Mouse (Mus musculus) left cerebral cortex, postnatal 25 days (tissue): ENCODE results near the gene Egln1. TPM values are rescaled to one million over a fixed set of nuclear protein-coding genes. Genes with fewer than 3 reads are reported as not detected.

Experiments
- DNase-seq, 2 experiments: peaks; one replicate each; pipeline ENCODE4 v3.0.0; 2022; ENCODE audit warnings: low spot score in 2 of 2, mixed read lengths in 1 of 2
- intact Hi-C: fragments of 180-260 bp; cut with DNase I; formaldehyde crosslinking; loops from one replicate; pipeline ENCODE4 v1.15.1; 2025
- total RNA-seq, 2 experiments: library from RNA; stranded (reverse); gene quantifications; 2 replicates each; pipeline ENCODE4 v1.2.3; 2021

Gene Egln1
- total RNA-seq, 2 experiments from 2014 or later: 67.3 to 67.5 TPM

DNA sequence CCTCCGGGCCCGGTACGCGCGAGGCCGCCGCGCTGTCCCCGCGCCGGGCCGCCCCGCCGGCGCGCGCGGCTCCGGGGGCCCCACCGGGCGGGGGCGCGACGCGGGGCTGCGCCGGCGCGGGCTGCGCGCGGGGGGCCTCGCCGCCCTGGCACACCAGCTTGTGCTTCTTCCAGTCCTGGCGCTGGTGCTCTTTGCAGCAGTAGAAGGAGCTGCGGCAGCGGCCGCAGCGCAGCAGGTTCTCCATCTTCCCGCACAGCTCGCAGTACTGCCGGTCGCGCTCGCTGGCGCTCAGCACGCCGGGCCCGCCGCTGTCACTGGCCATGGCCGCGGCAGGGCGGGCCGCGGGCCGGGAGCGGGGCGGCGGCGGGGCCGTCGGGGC lies 402 bp downstream of the Egln1 start:
- DNase-seq: peak in 1 of 2 experiments; percentile 32

DNA sequence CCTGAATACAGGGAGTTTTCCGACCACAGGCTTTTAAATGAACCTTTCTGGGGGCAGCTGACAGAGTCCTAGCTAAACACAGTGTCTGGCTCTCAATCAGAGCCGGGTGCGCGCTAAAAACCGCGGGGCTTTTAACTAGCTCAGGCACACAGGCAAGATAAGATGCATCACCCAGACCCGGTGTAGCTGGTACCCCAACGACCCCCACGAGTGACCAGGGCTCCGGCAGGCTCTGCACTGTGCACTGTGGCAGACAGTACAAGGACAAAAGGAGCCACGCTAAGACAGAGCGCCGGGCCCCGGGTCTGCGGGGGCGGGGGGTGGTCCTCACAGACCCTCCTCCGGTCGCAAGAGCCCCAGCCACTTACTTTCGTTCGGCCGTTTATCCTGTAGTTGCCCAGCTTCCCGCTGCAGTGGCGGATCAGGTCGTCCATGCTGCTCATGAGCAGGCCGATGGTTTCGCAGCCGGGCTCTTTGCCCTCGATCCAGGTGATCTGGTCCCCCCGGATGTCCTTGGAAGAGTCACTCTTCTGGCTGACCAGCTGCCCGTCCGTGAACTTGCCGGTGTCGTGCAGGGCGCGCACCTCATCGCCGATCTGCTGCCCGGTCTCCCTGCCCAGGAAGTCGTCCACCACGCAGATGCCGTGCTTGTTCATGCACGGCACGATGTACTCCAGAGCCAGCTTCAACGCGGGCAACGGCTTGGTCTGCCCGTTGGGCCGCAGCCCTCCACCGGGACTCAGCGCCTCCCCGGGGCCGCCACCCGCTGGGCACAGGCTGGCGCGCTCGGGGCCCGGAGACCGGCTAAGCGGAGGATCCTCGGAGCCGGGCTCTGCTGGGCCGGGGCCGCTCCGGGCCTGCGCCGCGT lies 1.0 kb downstream of the Egln1 start:
- intact Hi-C loops: loop anchor here (2.0 kb wide), 1 partner anchor 51 kb away; the partner anchor contains the start of genes Exoc8 and Sprtn
- DNase-seq: peak; percentile 35 to 60

More for the DNA sequence above, 402 bp downstream of the Egln1 start:
- intact Hi-C loops: loop anchor here (1.0 to 2.0 kb wide), 2 partner anchors 52 to 64 kb away; partner anchors contain the start of genes Exoc8, Sprtn and Tsnax

DNA sequence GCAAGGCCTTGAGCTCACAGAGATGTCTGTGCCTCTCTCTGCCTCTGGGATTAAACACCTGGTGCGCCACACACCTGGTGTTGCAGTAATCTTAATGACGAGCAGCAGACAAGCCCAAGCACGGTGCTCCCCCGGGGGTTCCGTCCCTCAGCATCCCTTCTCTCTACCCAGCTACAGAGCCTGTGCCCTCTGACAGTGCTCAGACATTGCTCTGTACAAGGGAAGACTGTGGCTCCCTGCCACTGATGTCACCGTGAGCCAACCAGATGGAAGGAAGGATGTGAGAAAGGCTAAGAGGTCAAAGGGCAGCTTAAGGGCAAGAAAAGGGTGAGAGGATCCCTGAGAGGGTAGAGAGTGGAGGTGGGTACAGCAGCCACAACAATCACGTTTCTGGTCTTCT lies 4.7 kb downstream of the Egln1 start:
- DNase-seq: no peak
- intact Hi-C loops: no loop called here

DNA sequence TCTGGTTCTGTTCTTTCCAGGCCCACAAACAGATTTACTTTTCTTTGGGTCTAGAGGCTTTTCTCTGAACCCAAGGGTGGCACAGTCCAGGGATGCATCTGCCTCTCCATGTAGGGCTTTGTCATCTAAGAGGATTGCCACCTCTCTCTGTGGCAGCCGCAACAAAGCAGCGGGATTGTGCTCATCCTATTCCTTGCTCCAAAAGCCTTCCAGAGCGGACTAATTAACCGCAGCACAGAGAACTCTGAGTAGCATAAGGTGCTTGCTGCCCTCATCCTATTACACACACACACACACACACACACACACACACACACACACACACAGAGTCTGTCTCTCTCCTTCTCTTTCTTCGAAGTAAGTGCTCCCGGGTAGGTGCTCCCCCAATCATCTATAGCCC lies 5.3 kb downstream of the Egln1 start:
- intact Hi-C loops: no loop called here
- no peak for DNase-seq

DNA sequence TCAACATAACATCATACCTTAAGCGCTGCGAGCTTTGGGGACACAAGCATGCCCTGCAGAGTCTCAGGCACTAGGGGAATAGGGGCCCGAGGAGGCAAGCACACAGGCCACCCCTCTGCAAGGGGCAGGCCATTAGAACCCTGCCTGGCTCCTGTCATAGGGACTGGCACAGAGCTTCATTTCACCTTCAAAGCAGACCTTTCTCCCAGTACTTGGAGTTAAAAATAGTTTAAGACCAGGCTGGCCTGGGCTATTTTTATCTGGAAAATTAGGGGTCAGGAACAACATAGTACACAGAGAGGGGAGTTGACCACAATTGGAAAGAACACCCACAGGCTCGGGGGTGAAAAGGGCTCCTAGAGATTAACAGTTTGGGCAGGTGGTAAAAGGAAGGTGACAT lies 11.8 kb downstream of the Egln1 start:
- intact Hi-C loops: no loop called here
- no peak for DNase-seq

DNA sequence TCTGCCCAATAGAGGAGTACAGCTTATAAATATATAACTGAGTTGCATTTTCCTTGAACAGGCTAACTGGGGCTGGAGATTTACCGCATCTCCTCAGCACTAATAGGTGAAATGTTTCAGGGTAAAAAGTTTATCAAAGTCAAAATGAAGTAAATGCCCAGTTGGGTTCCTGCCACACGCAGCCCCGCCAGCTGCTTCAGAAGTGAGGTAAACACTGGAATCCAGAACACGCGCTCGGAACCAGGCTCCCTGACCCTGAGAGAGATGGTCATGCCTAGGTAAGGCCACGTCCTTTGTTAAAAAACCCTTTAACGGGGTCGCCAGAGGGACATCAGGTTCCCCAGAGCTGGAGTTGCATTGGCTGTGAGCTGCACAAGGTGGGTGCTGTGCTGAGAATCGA lies 12.4 kb downstream of the Egln1 start:
- DNase-seq: no peak

DNA sequence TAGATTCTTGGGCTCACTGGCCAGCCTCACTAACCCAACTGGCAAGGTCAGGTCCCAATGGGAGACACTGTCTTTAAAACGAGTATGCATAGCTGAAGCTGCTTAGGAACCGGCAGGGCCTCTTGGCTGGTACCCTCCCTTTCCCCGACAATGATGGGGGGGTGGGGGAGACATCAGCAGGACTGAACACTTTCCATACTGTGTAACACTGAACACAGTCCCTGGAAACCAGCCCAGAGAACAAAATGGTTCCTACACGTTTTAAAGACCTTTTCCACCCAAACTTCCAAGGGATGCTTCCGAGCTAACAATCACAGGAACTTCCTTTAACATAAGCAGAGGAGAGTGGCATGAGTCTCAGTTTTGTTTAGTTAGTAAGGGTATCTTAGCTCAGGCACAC lies 14.0 kb downstream of the Egln1 start:
- intact Hi-C loops: no loop called here
- DNase-seq: no peak

More for the DNA sequence above, 12.4 kb downstream of the Egln1 start:
- intact Hi-C loops: no loop called here

DNA sequence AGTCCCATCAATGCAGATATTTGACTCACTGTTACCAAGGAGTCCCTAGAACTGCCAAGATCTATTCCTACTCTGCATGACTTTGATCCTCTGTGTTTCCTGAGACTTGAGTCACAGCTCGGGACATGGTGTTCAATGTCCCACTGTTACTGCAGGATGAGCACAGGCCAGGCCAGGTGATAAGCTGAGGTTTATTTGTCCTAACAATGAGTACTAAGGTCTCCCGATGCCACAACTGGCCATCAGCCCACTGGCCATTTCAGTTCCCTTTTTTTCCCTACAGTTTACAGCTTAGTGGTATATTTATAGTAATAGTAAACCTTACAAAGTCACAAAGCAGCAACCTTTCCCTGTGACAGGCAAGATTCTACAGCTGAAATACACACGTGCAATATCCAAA lies 16.7 kb downstream of the Egln1 start:
- intact Hi-C loops: no loop called here
- no peak for DNase-seq

DNA sequence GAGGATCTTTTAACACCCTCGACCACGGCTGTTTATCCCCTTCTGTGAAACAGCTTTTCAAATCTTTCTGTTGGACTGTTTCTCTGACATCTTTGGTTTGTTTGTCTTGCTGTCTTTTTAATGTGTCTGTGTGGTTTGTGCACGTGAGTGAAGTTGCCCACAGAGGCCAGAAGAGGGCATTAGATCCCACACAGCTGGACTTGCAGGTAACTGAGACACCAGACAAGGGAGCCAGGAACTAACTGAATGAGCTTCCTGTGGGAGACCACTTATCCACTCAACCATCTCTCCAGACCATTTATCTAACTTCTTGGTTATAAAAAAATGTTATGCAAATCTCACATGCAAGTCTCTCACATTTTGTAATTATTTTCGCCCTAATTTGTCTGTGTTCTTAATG lies 18.5 kb downstream of the Egln1 start:
- intact Hi-C loops: no loop called here
- DNase-seq: no peak

DNA sequence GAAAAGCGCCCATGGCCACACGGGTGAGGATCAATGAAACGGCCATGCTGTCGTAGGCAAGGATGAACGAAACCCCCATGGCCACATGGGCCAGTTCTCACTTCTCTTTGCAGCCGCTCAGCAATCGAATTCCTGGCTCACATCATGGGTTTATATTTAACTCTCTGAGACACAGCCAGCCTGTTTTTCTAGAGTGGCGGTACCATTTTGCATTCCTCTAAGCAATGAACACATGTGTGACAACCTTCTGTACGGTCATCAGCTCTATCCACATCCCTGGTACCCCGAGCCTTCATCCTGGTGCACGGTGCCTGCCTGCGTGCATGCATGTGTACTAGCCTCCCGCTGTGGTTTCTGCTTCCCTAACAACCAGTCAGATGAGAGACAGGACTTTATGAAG lies 19.0 kb downstream of the Egln1 start:
- intact Hi-C loops: no loop called here
- peak; percentile 25 to 63 for DNase-seq

DNA sequence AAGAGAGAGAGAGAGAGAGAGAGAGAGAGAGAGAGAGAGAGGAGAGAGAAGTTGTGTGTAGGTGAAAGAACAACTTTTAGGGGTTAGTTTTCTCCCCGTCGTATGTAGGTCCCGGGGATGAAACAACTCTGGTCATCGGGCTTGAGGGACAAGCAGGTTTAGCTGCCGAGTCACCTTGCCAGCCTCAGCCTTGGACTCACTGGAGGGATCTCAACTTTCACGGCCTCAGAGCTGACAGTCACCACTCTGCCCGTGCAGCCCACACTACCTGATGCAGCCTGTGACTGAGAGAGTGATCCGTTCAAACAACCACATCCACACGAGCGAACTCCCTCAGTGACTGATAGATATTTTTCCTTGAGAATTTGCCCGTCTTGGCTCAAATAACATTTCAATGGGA lies 20.1 kb downstream of the Egln1 start:
- intact Hi-C loops: no loop called here
- no peak for DNase-seq

DNA sequence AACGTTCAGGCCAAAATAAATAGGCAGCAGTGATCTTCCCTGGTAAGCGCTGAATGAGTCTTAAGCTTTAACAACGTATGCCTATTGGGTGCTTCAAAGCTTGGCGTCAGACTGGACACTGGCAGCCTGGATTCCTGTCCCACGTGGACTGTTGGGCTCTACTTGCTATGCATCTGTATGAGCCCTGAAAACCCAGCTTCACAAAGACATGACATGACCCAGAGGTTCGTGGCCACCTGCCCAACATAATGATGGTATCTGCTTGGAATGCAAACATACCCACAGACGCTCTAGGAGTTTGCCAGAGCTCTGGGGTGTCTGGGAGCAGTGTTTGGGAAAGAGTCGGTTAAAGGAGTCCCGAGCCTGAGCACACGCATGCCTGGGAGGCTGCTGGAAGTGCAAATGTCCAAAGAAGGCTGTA lies 22.8 kb downstream of the Egln1 start:
- intact Hi-C loops: no loop called here
- no peak for DNase-seq

DNA sequence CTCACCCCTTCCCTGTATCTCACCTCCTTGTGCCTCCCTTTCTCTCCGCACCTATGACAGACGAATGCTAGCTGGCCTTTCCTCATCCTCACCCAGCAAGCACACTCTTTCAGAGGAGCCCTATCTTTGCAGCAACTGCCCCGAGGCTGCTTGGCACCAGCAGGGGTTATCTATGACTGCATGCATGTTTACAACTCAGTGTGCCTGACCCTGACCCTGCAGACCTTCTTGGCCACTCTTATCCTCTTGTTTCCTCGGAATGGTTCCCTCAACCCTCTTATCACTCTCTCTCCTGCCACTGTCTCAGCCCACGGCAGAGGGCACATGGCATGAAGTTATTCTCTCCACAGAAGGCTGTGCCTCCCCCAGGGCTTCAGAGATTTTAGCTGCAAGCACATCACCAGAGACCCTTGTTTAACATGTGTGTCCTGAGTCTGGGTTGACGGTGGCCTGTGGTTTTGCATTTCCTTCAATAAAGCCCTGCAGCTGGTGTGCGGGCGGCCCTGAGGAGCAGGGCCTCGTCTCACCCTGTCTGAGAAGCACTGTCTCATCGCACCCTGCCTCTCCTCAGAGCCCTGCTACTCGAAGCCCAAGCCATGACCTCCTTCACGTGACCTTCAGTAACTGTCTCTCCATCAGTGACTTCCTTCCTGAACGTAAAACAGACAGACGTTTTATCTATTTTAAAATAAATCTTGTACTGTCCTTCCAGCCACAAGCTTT lies 23.4 kb downstream of the Egln1 start:
- DNase-seq: no peak
- intact Hi-C loops: no loop called here

DNA sequence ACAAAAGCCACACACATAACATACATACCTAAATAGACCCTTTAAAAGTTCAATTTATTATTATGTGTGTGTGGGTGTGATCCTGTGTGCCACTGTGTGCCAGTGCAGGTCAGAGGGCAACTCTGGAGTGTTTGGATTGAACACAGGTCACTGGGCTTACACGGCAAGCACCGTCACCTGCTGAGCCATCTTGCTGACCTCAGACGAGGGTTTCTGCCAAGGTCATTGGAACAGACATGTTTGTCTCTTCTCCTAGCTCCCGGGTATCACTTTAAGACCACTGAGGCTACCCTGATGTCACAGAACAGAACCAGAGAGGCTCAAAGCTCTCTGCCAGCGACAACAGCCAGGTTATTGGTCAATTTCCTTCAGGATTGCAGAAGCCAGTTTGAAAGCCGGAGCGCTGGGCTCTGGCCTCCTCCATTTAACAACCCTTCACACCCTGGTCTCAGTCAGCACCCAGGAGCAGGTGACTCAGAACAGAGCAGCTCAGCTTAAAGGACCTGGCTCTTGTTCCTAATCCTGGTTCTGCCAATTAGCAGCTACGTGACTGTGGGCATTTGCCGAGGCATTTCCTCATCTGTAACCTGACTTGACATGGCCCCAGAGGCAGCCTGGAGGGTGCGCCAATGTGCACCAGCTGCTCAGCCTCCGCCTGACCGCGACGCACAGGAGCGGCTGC lies 25.0 kb downstream of the Egln1 start:
- no peak for DNase-seq
- intact Hi-C loops: no loop called here

DNA sequence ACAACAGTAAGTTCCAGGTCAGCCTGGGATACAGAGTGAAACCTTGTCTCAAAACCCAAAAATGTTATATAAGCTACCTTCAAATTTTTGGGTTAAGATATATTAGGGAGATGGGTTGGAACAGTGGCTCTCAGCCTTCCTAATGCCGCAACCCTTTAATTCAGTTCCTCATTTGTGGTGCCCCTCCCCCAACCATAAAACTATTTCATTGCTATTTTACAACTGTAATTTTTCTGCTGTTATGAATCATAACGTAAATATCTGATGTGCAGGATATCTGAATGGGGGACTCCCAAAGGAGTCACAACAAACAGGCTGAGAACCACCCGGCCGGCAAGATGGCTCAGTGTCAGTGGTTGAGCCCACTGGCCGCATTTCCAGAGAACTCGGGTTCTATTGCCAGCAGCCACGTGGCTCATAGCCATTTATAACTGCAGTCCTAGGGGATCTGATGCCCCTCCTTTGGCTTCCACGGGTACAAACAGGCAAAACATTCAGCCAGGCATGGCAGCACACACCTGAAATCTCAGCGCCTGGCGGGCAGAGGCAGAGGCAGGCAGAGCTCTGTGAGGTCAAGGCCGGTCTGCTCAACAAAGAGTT lies 26.5 kb downstream of the Egln1 start:
- intact Hi-C loops: no loop called here
- no peak for DNase-seq

DNA sequence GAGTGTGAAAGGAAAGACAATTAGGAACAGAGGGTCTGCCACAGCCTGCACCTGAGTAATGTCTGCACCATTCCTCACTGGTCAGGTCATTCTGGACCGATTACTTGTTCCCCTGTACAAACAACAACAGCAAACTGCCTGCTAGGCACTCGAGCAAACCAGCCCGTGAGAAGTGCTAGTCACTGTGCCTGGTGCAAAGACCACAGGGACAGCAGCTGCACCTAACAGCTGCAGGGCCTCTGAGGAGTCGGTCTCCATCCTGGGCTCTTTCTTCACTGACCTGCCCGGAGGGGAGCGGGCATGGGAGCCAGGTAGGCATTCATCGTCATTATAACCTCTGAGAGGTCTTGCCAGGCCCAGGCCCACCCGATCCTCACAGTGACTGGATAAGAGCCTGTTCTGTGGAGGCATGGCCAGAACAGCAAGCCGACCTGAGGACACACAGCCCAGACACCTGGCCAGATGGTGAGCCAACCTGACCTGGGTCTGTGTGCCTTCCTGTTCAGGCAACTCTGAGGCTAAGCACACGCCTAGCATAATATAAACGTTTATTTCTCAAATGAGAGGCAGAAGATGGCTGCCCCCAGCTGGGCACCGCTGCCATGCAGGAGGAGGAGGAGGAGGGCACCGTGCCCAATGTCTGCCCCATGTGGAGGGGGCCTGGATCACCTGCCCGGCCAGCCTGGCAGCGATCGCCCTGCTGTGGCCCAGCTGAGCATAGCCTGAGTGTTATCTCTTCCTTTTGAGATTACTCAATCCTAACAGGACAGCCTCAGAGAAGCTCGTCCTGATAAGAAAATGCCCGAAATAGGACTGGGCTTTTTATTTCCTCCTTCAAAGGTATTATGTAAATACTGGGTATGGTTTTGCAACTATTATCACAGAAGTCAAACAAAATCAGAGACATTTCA lies 27.5 kb downstream of the Egln1 start:
- intact Hi-C loops: no loop called here
- no peak for DNase-seq

DNA sequence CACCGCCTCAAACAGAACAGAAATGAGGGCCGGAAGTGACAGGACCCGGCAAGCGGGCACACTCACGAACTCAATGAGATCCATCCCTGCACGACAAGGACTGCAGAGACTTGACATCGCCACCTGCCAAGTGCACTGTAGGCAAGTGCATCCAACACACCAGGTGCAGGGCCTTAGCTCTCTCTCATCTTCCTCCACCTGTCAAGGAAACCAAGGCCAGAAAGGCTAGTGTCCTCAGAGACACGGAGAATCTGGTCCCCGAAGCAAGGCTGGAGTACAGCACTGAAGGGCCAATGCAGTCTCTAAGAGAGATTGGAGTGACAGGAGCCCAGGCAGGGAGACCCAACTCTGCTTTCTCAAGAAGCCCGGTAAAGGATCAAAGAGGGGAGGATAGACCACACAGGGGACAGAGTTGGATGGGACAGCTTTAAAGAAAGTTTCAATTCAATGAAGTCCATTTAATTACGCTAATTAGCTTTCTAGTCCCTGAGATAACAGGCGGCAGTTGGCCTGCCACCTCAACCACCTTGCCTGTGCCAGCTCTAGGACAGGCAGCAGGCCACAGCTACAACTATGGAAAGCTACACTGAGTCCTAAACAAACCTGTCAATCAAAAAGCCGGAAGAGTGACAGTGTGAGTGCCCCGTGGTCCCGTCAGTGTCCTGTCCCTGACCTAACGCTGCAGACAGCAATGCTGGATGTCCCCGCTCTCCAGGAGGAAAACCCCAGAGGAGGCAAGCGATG lies 31.2 kb downstream of the Egln1 start:
- intact Hi-C loops: no loop called here
- no peak for DNase-seq

DNA sequence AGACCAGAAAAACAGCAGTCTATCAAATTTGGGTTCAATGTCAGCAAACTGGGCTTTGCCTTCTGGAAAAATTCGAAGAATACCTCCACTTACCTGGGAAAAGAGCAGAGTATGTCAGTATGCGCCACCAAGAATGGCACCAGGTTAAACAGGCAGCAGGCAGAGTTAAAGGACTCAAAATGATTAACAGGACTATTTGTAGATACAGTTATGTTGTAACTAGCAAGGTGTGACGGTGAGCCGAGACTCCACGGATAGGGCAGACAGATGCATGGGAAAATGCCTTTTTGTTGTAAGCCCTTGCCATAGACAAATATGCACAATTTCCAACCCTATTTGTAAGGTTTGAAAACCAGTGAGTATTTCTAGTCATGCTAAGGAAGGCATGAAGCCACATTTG lies 35.1 kb downstream of the Egln1 start:
- DNase-seq: no peak
- intact Hi-C loops: no loop called here
